Mouse (Mus musculus) kidney, adult 8-10 months (tissue): ENCODE measurements around the gene Gjc2.

Experiments used
- DNase-seq, 2 experiments: peaks; one replicate each; pipeline ENCODE4 v3.0.0; 2022

The Gjc2 gene

GRCm38 (mm10) chr11:59202081-59202995 is 19.3 kb upstream of the Gjc2 start, which contains the start of gene Mrpl55:
Gene Mrpl55, plus strand, starts transcription at chr11:59202486.
- peak; percentile 89 to 93 for DNase-seq

GRCm38 (mm10) chr11:59201216-59202002 is 18.4 kb upstream of the Gjc2 start:
- DNase-seq: no peak

GRCm38 (mm10) chr11:59196230-59196629 is 13.2 kb upstream of the Gjc2 start:
- DNase-seq: no peak

DNA sequence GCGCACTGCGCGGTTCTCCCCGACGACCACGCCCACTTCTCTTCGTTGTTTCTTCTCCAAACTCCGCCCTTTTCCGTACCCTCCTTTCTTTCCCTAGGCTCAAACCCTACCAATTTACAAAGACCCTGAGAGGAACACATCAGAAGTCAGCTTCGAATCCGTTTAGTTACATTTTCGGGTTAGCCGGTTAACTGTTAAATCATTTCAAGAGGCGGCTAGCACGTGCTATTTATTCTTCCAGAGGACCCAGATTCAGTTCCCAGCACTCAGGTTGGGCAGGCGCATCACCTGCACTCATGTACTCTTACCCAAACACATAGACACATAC is 9.0 kb upstream of the Gjc2 start, which contains the start of gene Guk1:
TSS of gene Guk1 (minus strand) at position 154 of the 328 bp plus-strand sequence.
- DNase-seq: no peak

- DNase-seq: peak; percentile 91 to 93
These were observed 8.4 kb upstream of the Gjc2 start for GRCm38 (mm10) chr11:59191231-59192058.

- no peak for DNase-seq
These were observed 4.7 kb upstream of the Gjc2 start for GRCm38 (mm10) chr11:59187706-59188105.

DNA sequence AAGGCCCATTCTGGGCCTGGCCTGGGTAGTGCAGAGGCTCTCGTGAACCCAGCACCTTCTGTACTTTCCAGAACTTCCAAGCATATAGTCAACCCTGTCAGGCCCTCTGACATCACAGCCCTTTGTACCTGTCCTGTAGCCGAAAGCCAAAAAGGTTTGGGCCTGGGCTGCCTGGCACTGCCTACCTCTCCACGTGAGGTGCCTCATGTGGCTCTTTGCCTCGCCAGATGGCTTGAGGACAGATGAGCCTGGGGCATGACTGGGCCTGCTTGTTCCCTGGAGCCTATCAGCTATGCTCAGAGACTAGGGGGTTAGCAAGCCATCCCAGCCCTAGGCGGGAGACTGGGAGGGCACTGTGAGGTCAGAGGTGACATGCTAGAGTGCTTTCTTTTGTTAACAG is 2.5 kb upstream of the Gjc2 start:
- DNase-seq: no peak

GRCm38 (mm10) chr11:59183821-59184220 is 808 bp upstream of the Gjc2 start:
- DNase-seq: peak; percentile 52 to 56

DNA sequence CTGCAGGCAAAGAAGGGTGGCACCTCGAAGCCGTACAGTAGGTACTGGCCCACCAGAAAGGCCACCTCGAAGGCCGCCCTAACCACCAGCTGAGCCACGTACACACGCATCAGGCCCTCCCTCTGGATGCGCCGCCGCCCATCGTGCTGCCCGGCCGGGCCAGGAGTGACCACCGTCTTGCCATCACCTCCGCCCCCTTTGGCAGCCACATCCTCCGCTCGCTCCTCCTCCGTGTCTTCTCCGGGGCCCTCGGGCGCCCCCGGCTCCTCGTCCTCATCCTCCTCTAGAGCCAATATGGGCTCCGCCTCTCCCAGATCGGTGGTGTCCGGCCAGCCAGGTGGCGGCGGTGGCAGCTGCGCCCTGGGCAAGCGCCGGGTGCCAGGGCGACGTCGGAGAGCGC is 6.1 kb downstream of the Gjc2 start:
- no peak for DNase-seq

DNA sequence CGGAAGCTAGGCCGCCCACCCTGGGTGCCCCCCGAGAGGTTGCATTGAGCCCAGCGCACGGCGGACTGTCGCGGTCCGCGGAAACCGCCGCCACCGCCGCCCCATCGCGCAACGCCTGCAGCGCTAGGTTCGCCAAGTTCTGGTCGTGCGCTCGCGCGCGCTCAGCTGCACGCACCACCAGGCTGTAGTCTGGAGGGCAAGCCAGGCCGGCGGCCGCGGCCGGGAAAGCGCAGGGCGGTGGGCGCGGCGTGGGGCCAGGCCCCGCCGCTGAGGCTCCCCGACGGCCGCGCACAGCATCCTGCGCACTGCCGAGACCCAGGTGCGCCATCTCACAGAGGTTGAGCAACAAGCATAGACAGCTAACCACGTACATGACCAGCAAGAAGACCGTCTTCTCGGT is 6.5 kb downstream of the Gjc2 start:
- no peak for DNase-seq

DNA sequence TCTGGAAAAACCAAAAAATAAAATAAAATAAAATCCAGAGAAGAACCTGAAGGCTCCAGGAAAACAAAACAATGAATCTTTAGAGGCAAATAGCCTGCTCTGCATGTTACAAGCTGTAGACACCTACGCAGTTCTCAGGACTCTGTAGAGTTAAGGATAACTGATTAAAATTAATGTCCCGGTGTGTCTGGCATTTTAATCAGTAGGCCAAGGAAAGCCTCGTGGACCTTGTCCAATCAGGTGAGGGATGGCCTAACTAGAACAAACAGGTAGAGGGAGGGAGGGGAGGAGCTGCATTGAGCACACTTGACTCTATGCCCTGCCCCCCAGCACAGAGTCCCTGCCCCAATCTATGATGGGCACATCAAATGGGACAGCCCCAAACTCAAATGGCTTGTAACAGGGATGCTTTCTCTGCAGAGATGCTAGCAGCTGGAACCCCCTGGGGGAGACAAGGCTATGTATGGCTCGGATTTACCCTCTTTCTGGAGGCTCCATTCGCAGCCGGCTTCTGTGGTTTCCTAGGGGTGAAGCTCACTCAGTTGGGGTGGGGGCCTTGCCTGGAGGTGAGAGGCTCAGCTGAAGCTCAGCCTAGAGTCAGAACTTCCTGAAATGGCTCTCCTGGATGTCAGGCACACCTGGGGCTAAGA is 8.7 kb downstream of the Gjc2 start:
- DNase-seq: no peak

GRCm38 (mm10) chr11:59170549-59170948 is 12.5 kb downstream of the Gjc2 start:
- DNase-seq: no peak

- no peak for DNase-seq
These were observed 13.2 kb downstream of the Gjc2 start for GRCm38 (mm10) chr11:59169807-59170206.

DNA sequence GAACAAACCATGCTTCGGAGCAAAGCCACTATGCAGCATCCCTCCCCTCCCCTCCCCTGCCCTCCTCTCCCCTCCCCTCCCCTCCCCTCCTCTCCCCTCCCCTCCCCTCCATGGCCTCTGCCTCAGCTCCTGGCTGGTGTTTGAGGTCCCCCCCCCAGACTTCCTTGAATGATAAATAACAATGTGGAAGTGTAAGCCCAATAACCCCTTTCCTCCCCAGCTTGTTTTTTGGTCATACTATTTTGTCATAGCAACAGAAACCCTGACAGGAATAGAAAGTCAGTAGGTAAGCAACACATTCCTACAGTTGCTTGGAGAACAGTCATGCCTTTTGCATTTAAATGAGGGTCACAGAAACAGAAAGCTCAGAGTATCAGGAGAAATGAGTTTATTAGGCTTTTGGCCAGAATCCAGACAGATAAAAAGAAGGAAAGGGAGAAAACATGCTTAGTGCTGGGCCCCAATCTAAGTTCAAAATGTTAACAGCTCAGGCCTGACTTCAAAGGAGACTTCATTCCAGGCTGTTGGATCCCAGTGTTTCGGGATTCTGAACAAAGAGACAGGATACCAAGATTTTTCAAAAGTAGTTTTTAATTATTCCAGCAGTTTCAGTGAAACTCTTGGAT is 17.3 kb downstream of the Gjc2 start:
- peak in 1 of 2 experiments; percentile 36 for DNase-seq

- no peak for DNase-seq
These were observed 18.6 kb downstream of the Gjc2 start for GRCm38 (mm10) chr11:59164384-59164783.

DNA sequence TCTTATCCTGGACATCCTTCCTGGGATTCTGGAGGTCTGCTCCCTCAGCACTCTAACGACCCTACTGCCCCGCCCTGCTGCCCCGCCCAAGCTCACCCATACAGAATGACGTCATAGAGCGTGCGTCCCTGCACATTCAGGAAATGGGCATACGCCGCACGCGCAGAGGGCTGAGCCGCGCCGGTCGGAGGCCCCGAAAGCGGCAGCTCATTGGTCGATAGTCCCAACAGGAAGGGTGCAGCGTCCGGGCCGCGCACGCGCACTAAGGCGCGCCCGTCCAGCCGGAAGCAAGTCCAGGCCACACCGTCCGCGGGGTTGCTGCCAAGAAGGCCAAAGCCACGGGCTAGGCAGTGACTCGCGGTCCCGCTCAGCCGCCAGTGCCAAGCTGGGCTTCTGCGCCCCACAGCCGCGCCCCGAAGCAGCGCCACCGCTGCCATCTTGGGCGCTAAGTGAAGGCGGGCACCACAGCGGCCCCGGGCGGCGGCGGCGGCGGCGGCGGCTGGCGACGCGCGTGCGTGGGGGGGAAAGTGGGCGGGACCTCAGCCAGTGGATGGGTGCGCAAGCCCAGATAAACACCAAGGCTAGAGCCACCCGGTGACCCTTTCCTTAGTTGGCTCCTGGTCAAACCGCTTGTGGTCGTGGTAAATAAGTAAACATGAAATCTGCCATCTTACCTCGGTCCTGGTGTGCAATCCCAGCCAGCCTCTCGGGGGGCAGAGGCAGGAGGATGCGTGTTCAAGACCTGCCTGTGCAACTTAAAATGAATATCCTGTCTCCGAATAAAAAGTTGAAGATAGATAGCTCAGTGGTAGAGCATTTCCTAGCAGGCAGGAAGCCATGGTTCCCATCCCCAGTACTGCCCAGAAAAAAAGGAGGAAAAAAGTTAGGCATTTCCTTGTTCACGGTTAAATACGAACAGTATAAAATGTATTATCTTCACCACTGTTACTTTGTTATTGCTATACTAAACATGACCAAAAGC is 19.5 kb downstream of the Gjc2 start, which contains the start of gene Iba57:
TSS of gene Iba57 (minus strand) at position 485 of the 982 bp plus-strand sequence.
- DNase-seq: peak; percentile 99 to 100

DNA sequence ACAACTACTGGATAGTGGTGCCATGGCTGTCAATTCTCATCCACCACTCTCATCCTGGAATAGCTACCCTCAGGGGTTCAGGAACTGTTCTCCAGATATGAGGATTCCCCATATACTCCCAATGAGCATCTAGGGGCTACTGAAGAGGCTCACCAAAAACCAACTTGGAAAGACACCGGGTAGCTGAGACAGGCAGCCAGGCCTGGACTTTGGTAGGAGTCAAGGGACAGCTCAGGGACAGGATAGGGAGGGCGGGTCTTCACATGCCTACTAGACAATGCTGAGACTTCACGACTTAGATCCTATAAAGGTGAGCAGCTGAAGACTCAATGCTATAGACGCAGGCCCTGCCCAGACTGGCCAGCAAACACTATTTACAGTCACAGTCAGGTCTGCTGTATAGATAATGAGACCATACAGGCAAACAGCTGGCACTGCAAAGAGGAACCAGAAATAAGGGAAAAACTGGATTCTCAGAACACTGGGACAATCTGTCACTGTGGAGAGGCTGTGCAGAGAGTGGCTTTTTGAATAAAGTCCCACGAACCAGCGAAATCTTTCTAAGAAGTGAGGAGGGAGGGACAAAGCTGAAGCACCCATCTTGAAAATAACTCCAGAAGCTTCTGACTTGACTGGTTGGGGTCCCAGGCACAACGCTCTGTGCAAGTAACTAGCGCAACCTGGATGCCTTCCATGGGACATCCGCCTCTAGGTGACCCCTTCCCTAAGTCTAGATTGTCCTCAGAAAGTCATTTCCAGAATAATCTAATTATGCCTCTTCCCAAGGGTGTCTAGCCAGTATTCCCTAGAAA is 20.4 kb downstream of the Gjc2 start:
- DNase-seq: no peak

DNA sequence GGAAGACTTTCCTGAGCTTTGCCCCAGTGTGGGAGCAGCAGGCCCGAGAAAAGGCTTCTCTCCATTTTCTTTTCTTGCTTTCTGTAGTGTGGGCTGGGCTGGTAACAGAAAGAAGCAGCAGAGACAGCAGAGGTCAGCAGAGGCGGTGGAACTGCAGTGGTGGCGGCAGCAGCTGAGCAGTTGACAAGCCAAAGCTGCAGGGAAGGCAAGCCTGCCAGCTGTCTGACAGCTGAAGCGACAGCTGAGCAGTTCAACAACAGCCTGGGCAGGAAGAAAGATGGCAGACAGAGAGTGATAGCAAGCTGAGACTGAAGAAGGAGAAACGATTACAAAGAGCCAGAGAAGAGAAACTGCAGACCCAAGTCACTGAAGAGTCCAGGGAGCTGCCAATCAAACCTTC is 21.6 kb downstream of the Gjc2 start:
- DNase-seq: no peak

- no peak for DNase-seq
These were observed 23.5 kb downstream of the Gjc2 start for GRCm38 (mm10) chr11:59159558-59159957.

- no peak for DNase-seq
These were observed 23.9 kb downstream of the Gjc2 start for GRCm38 (mm10) chr11:59159099-59159498.
